ENCODE assay signal across 7 mouse cellular contexts in the genomic region with DNA sequence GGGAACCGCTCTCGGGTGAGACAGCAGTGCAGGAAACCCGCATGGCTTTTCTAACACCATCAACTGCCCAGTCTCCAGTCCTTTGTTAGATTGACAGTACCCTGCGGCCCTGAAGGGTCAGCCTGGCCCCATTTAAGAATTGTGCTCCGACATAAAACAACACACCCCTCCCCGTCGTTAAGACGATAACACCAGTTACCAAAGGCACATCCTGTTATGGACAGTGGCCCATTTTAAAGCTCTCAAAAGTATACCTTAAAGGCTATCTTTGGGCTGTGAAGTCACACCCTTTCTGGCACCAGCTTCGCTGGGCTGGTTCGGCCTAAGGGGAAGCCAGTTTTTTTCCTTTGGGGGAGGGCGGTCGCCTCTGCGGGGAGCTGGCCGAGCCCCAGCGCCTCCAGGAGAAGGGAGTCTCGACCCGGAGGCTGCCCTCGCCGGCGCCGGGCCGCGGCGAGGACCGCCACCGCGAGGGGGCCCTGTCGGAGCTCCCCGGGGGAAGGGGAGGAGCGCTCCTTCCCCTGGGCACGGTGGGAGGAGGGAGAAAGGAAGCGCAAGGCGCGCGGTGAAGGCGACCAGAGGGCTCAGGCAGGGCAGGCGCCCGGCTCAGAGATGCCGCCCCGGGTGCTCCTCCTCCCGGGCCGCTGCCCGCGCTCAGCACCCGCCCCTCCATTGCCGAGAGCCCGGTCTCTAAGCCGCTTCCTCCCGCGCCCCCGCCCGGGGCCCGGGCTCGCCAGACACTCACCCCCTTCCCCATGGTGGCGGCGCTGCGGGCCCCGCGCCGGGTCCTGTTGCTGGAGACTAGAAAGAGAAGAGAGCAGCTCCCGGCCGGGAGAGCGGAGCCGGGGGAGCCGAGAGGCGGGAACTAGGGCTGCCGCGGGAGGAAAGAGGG. TPM values are rescaled to one million over a fixed set of nuclear protein-coding genes. Genes with fewer than 3 reads are reported as not detected.
A peak's percentile ranks its signal among the peaks of the same experiment; 100 is the strongest.
DNase-seq lines count a peak whose midpoint lies in the region; ATAC-seq and TF ChIP-seq lines count a peak whose summit lies in the region.

No protein-coding gene starts in this region.

- H3K27ac ChIP-seq in gastrocnemius, adult 2 months, result peak overlapping the region; percentile 100
- peak overlapping the region; percentile 94 for H3K27ac ChIP-seq in hindbrain, postnatal 0 days
- H3K27ac ChIP-seq in midbrain, embryonic 10.5 days (replicated peaks), result peak overlapping the region; percentile 99

- H3K9ac ChIP-seq in hindbrain, postnatal 0 days (replicated peaks; ENCODE audit: low read length), result peak overlapping the region; percentile 84

- H3K36me3 ChIP-seq in hindbrain, postnatal 0 days (ENCODE audit: insufficient read depth, low read length), result no peaks in the 10 kb centered on the region
- H3K36me3 ChIP-seq in midbrain, embryonic 10.5 days, result no peaks in the 10 kb centered on the region

- intact Hi-C loops in gastrocnemius, adult 2 months (cut with DNase I), result loop anchor here (2.0 to 10.0 kb wide), 4 partner anchors 52 to 679 kb away; partner anchors contain the start of gene Trim45
- intact Hi-C loops in left cerebral cortex, postnatal 25 days (cut with DNase I), result loop anchor here (1.0 to 5.0 kb wide), 4 partner anchors 57 to 202 kb away; no protein-coding TSS in a partner anchor

- no peaks in the 10 kb centered on the region for H3K9me3 ChIP-seq in hindbrain, postnatal 0 days (ENCODE audit: low read length)
- H3K9me3 ChIP-seq in midbrain, embryonic 10.5 days (replicated peaks), result no peaks in the 10 kb centered on the region

- peak overlapping the region; percentile 100 for H3K4me3 ChIP-seq in gastrocnemius, adult 2 months
- peak overlapping the region; percentile 76 for H3K4me3 ChIP-seq in hindbrain, postnatal 0 days (ENCODE audit: low read length)
- H3K4me3 ChIP-seq in midbrain, embryonic 10.5 days, result peak overlapping the region; percentile 88

- peak; percentile 47 to 68 for DNase-seq in cerebellum, postnatal 4 days (ENCODE audit: low spot score in 2 of 2)
- peak; percentile 90 for DNase-seq in gastrocnemius, adult 2 months
- DNase-seq in hindbrain, postnatal 0 days (ENCODE audit: low spot score), result peak; percentile 85
- DNase-seq in left cerebral cortex, postnatal 25 days (ENCODE audit: low spot score in 2 of 2), result peak; percentile 64 to 70
- peak; percentile 84 for DNase-seq in midbrain, embryonic 10.5 days (ENCODE audit: low spot score)
- peak; percentile 82 for DNase-seq in skeletal muscle tissue, adult 2 months (ENCODE audit: low read depth, low spot score)

- H3K4me1 ChIP-seq in hindbrain, postnatal 0 days (ENCODE audit: insufficient read depth, low read length), result peaks cover 34% of the 10 kb centered on the region
- peaks cover 61% of the 10 kb centered on the region for H3K4me1 ChIP-seq in midbrain, embryonic 10.5 days

- peak overlapping the region; percentile 68 for H3K4me2 ChIP-seq in hindbrain, postnatal 0 days (ENCODE audit: low read depth, low read length)

- no peaks in the 10 kb centered on the region for H3K27me3 ChIP-seq in hindbrain, postnatal 0 days (ENCODE audit: insufficient read depth, low read length)
- peaks cover 14% of the 10 kb centered on the region for H3K27me3 ChIP-seq in midbrain, embryonic 10.5 days (ENCODE audit: low read depth, poor library complexity, severe bottlenecking)

- ATAC-seq in activated CD4-positive, CD25-positive, alpha-beta regulatory T cell, adult 4 months, result peak; percentile 37
- ATAC-seq in hindbrain, postnatal 0 days, result peak; percentile 76

- under 1% methylated on average over 36 of the region's 68 CpGs for WGBS in hindbrain, postnatal 0 days
- under 1% methylated on average over 57 of the region's 68 CpGs for WGBS in midbrain, embryonic 10.5 days

- peak; percentile 61 for TF ChIP-seq CTCF in gastrocnemius, adult 2 months (IDR thresholded peaks at IDR 0.05)
- peak; percentile 39 for TF ChIP-seq CTCF in hindbrain, postnatal 0 days (IDR thresholded peaks at IDR 0.05; ENCODE audit: low read depth)

RNA-seq across cellular contexts. Expression of gene Atp1a1, which starts 0.6 kb away (rescaled TPM):
- 10 to 100 TPM; 15.1 to 17.4 TPM for polyA plus RNA-seq in activated CD4-positive, CD25-positive, alpha-beta regulatory T cell, adult 4 months (2017; shearing (Covaris generic))
- total RNA-seq in gastrocnemius, adult 2 months (2021), result 10 to 100 TPM; 80.1 to 81.1 TPM
- 244 and 264 TPM in 2 replicates for total RNA-seq in hindbrain, postnatal 0 days (2014; rRNA removed)
- polyA plus RNA-seq in hindbrain, postnatal 0 days (2015; fragmentation: Nextera tagmentation; extraction: Ambion mirVana), result 66.3 and 66.4 TPM in 2 replicates
- total RNA-seq in left cerebral cortex, postnatal 25 days (2021), result 1,000 to 10,000 TPM; 1,156 to 1,300 TPM
- 39.6 and 43.5 TPM in 2 replicates for polyA plus RNA-seq in midbrain, embryonic 10.5 days (2016; fragmentation: Nextera tagmentation; extraction: Ambion mirVana)

Comparison
In these comparisons a context has a peak if more than half of its experiments do, and no peak if none do; other contexts are left out.
1. Peak in every context shown above with its lines: DNase-seq, ATAC-seq, H3K4me3 ChIP-seq and H3K27ac ChIP-seq.